Mouse (Mus musculus) heart, embryonic 16.5 days (tissue): ENCODE data around the gene Ppp1r37. TPM values are rescaled to one million over a fixed set of nuclear protein-coding genes. Genes with fewer than 3 reads are reported as not detected.
A peak's percentile ranks its signal among the peaks of the same experiment; 100 is the strongest.

ENCODE experiments used
- ATAC-seq: fragments of 200-750 bp; cut with Nextera tagmentation; replicated peaks from 2 replicates; pipeline ENCODE4 v1.8.0; 2017; ENCODE audit warnings: moderate number of reproducible peaks; ENCODE audit not compliant: insufficient read depth, low FRiP score; ENCODE audit errors: extremely low read depth
- H3K27ac ChIP-seq: fragments of 300-500 bp; sonication (generic); 2 replicates; pipeline ENCODE4 v1.5.1; 2014; ENCODE audit warnings: mild to moderate bottlenecking, low read length, control low read depth, moderate library complexity
- H3K27me3 ChIP-seq: fragments of 300-500 bp; sonication (generic); 2 replicates; pipeline ENCODE4 v1.6.1; 2014; ENCODE audit warnings: low read length, mixed read lengths; ENCODE audit not compliant: control insufficient read depth, insufficient read depth
- H3K36me3 ChIP-seq: fragments of 300-500 bp; sonication (generic); 2 replicates; pipeline ENCODE4 v1.6.1; 2014; ENCODE audit not compliant: control insufficient read depth, insufficient read depth
- H3K4me1 ChIP-seq: fragments of 300-500 bp; sonication (generic); 2 replicates; pipeline ENCODE4 v1.6.1; 2014; ENCODE audit warnings: low read length, mixed read lengths; ENCODE audit not compliant: control insufficient read depth, insufficient read depth
- H3K4me2 ChIP-seq: fragments of 300-500 bp; sonication (generic); 2 replicates; pipeline ENCODE4 v1.6.1; 2014; ENCODE audit warnings: low read depth, mild to moderate bottlenecking, control low read depth, low read length
- H3K4me3 ChIP-seq: fragments of 300-500 bp; sonication (generic); 2 replicates; pipeline ENCODE4 v1.5.1; 2014; ENCODE audit warnings: mild to moderate bottlenecking, control low read depth, low read length
- H3K9ac ChIP-seq: fragments of 300-500 bp; sonication (generic); 2 replicates; pipeline ENCODE4 v1.6.1; 2014; ENCODE audit warnings: low read length, control low read depth
- H3K9me3 ChIP-seq: fragments of 300-500 bp; sonication (generic); replicated peaks from 2 replicates; pipeline ENCODE4 v1.6.1; 2016; ENCODE audit warnings: low read length; ENCODE audit not compliant: control insufficient read depth
- WGBS: fragments of 180-500 bp; shearing (Covaris S2); extraction: QIAGEN DNeasy Blood & Tissue Kit; methylation state at CpG from one replicate; pipeline ENCODE4 v1.1.7; 2014; 5-methylcytosine and 5-hydroxymethylcytosine counted together
- polyA plus RNA-seq: library from polyadenylated mRNA; unstranded; fragments of >200 nt; fragmentation: Nextera tagmentation; extraction: Ambion mirVana; gene quantifications from 2 replicates; pipeline ENCODE4 v1.2.1, GENCODE M21; 2015

Gene Ppp1r37
- polyA plus RNA-seq, 1 experiment from 2014 or later, result 18.2 TPM

DNA sequence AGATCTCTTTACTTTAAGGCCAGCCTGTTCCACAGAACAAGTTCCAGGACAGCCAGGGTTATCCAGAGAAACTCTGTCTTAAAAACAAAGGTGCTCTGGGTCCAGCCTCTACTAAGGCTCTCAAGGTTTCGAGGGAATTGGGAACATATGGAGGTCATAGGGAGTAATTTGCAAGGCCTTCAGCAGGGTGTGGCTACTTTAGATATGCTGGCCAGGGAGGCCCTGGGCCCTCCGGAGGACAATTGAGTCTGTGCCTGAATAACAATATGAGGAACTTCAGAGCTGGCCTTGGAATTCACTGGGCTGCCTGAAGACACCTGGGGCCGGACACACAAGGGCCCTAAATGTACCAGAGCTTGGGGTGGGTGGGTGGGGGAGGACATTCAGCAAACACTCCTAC, 12.7 kb upstream of the Ppp1r37 start:
- peaks cover 24% of the 10 kb centered on the region for H3K27me3 ChIP-seq
- H3K9me3 ChIP-seq, result no peaks in the 10 kb centered on the region
- peaks cover 25% of the 10 kb centered on the region for H3K4me1 ChIP-seq
- 62% methylated on average over 3 of the region's 3 CpGs for WGBS
- no peak for ATAC-seq
- H3K9ac ChIP-seq, result no peak overlapping the region
- H3K27ac ChIP-seq, result no peak overlapping the region
- no peak overlapping the region for H3K4me2 ChIP-seq
- H3K4me3 ChIP-seq, result no peak overlapping the region
- H3K36me3 ChIP-seq, result no peaks in the 10 kb centered on the region

- WGBS, result 21% methylated on average over 16 of the region's 16 CpGs
- no peak for ATAC-seq
- peaks cover 21% of the 10 kb centered on the region for H3K27me3 ChIP-seq
These were observed 10.9 kb upstream of the Ppp1r37 start for GRCm38 (mm10) chr7:19573776-19574140.

DNA sequence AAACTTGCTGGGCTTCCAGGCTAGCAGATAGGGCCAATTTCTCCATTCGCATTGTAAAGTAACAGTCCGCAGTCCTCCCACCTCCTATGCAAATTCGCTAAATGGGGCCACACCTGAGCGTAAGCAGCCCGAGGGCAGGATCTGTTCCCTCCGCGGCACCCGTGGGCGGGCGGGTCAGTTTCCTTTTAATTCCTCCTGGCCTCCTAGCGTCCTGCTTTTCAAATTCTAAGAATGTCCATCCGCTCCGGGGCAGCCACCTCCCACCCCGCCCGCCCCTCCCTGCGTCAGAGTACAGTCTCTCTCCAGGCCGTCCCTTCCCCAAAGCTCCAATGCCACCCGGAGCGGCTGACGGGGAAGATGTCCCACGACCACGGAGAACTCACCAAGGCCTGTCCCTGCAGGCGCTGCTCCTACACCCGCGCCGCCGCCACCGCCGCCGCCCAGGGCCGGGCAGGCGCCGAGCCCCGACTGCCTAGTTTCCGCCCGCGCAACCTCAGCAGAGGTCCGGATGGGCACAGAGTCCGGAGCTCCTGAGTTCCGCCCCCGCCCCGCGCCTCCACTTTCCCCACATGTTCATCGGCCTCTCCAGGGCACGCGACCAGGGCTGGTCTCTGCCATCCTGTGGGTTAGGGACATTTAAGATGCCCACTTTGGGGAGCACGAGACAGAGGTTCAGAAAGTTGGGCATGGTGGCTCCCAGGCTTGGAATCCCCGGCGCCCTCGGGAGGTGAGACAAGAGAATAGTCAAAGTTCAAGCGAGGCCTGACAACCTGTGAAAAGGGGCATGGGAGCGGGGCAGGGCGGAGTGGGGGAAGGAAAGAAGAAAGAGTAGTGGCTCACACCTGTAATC, 10.3 kb upstream of the Ppp1r37 start:
- H3K36me3 ChIP-seq, result peaks cover 6% of the 10 kb centered on the region
- peak overlapping the region; percentile 94 for H3K4me2 ChIP-seq
- WGBS, result under 1% methylated on average over 51 of the region's 53 CpGs
- peak overlapping the region; percentile 76 for H3K4me3 ChIP-seq
- peaks cover 25% of the 10 kb centered on the region for H3K4me1 ChIP-seq
- H3K27ac ChIP-seq, result peak overlapping the region; percentile 95
- H3K27me3 ChIP-seq, result peaks cover 16% of the 10 kb centered on the region
- H3K9me3 ChIP-seq, result no peaks in the 10 kb centered on the region
- peak; percentile 83 for ATAC-seq
- H3K9ac ChIP-seq, result peak overlapping the region; percentile 91

More at GRCm38 (mm10) chr7:19573776-19574140, 10.9 kb upstream of the Ppp1r37 start:
- H3K9me3 ChIP-seq, result no peaks in the 10 kb centered on the region
- H3K36me3 ChIP-seq, result peaks cover 6% of the 10 kb centered on the region
- peak overlapping the region; percentile 95 for H3K27ac ChIP-seq
- H3K9ac ChIP-seq, result peak overlapping the region; percentile 91
- H3K4me1 ChIP-seq, result peaks cover 25% of the 10 kb centered on the region
- peak overlapping the region; percentile 76 for H3K4me3 ChIP-seq
- peak overlapping the region; percentile 94 for H3K4me2 ChIP-seq

GRCm38 (mm10) chr7:19569647-19570046, 6.8 kb upstream of the Ppp1r37 start:
- no peaks in the 10 kb centered on the region for H3K27me3 ChIP-seq
- no peaks in the 10 kb centered on the region for H3K9me3 ChIP-seq
- no peak overlapping the region for H3K9ac ChIP-seq
- no peak overlapping the region for H3K4me3 ChIP-seq
- 71% methylated on average over 3 of the region's 3 CpGs for WGBS
- H3K27ac ChIP-seq, result no peak overlapping the region
- H3K36me3 ChIP-seq, result peaks cover 15% of the 10 kb centered on the region
- peaks cover 13% of the 10 kb centered on the region for H3K4me1 ChIP-seq
- no peak for ATAC-seq
- H3K4me2 ChIP-seq, result no peak overlapping the region

DNA sequence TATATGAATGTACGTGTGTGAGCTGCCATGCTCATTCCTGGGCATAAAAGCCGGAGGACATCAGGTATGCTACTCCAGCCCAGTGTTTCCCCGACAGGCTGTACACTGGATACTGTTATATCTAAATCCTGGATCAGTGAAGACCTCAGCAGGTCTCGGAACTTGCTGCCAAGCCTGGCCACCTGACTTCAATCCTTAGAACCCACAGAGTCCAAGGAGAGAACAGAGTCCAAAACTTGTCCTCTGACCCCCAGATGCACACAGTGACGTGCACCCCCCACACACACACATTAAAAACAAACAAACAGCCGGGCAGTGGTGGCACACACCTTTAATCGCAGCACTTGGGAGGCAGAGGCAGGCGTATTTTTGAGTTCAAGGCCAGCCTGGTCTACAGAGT, 4.5 kb upstream of the Ppp1r37 start:
- no peak overlapping the region for H3K4me3 ChIP-seq
- H3K4me1 ChIP-seq, result peaks cover 10% of the 10 kb centered on the region
- H3K27ac ChIP-seq, result no peak overlapping the region
- H3K27me3 ChIP-seq, result no peaks in the 10 kb centered on the region
- no peak for ATAC-seq
- H3K9ac ChIP-seq, result no peak overlapping the region
- H3K9me3 ChIP-seq, result peaks cover 3% of the 10 kb centered on the region
- 85% methylated on average over 8 of the region's 8 CpGs for WGBS
- H3K36me3 ChIP-seq, result peaks cover 21% of the 10 kb centered on the region
- no peak overlapping the region for H3K4me2 ChIP-seq

DNA sequence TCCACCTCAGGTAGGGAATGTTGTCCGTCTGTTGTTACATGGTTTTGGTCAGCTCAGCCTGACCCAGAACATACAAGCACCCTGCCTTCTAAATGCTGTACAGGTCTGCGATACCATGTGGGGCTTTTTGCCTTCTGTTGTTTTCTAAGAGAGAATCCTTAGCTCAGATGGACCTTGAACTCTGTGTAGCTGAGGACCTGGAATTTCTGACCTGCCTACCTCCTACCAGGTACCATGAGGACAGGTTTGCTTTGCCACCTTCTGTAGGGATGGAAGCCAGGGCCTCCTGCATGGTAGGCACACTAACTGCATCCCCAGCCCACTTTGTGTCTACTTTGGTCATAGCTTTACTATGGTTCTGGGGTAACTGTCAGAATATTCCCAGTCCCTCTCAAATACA, 2.9 kb upstream of the Ppp1r37 start:
- Histone ChIP-seq H3K9ac (no peak overlapping the region), H3K4me3 (no peak overlapping the region), H3K9me3 (peaks cover 3% of the 10 kb centered on the region), H3K27me3 (no peaks in the 10 kb centered on the region), H3K27ac (no peak overlapping the region), H3K36me3 (peaks cover 21% of the 10 kb centered on the region), H3K4me2 (no peak overlapping the region), H3K4me1 (peaks cover 5% of the 10 kb centered on the region)
- no peak for ATAC-seq
- WGBS, result 92% methylated on average over 2 of the region's 2 CpGs

DNA sequence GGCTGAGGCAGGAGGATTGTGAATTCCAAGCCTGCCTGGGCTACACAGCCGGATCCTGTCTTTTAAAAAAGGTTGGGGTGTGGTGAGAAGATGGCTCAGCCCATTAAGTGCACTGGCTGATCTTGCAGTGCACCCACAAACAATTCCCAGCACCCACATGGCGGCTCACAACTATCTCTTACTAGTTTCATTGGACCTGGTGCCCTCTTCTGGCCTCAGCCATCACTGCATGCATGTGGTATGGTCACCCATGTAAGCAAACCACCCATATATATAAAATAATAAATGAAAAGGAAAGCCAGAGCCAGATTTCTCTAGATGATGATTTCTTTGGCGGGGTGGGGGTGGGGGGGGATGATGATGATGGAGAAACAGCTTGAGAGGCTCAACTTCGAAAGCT, 1.6 kb upstream of the Ppp1r37 start:
- WGBS, result 86% methylated on average over 4 of the region's 4 CpGs
- H3K4me2 ChIP-seq, result no peak overlapping the region
- no peaks in the 10 kb centered on the region for H3K27me3 ChIP-seq
- H3K9me3 ChIP-seq, result peaks cover 3% of the 10 kb centered on the region
- ATAC-seq, result no peak
- H3K4me1 ChIP-seq, result peaks cover 18% of the 10 kb centered on the region
- peaks cover 19% of the 10 kb centered on the region for H3K36me3 ChIP-seq
- no peak overlapping the region for H3K4me3 ChIP-seq
- no peak overlapping the region for H3K27ac ChIP-seq
- H3K9ac ChIP-seq, result no peak overlapping the region

DNA sequence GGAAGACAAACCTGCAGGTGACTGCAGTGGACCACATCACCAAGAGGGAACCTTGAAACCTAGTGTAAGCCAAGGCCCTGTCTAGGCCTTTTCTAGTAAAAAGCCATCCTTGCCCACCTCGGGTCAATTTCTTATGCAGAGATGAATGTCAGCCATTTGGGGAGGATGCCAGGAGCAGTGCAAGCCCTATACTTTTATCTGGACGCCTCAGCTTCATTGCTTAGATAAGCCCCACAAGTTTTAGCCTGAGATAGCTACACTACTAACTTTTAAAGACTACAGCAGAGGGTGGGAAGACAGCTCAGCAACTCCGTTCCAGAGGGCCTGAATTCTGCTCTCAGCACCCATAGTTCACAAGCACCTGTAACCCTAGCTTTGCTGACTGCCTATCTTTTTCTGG, 1.0 kb upstream of the Ppp1r37 start:
- H3K9ac ChIP-seq, result no peak overlapping the region
- peaks cover 15% of the 10 kb centered on the region for H3K36me3 ChIP-seq
- no peak overlapping the region for H3K27ac ChIP-seq
- peaks cover 3% of the 10 kb centered on the region for H3K9me3 ChIP-seq
- H3K4me1 ChIP-seq, result peaks cover 23% of the 10 kb centered on the region
- ATAC-seq, result no peak
- WGBS, result 65% methylated on average over 3 of the region's 3 CpGs
- no peaks in the 10 kb centered on the region for H3K27me3 ChIP-seq
- no peak overlapping the region for H3K4me3 ChIP-seq
- no peak overlapping the region for H3K4me2 ChIP-seq

DNA sequence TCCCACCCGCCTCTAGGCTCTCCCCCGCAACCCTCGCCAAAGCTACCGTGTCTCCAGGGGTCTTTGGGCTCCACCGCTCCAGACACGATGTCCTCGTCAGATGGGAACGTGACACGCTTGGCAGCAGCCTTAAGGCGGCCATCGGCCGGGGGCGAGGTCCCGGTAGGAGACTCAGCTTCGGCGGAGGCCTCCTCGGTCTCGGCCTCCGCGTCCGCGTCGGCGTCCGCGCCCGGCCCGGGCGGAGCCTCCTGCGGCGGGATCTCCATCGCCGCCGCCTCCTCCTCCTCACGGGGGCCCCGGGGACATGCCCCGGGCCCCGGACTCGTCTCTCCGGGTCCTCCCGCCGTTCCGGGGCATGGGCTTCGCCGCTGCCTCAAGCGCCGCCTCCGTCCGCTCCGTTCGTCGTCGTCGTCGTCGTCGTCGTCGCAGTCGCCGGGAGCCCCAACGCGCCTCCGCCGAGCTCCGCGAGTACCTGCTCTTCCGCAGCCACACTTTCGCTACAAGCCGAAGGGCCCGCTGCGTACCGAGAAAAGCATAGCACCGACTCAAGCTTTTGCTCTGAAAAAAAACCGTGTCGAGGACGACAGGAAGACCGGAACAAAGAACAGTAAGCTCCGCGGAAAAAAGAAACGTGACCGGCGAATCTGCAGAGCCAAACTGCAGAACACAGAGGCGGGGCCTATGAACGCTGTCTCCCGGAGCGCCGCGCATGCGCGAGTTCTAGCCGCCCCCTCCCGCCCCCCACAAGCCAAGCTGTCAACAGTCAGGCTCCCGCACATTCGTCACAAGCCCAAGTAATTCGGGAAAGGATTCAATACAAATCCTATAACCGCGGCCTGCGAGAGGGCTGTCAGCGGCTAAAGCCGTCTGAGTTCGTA, 872 bp downstream of the Ppp1r37 start:
- Histone ChIP-seq H3K9me3 (peaks cover 3% of the 10 kb centered on the region), H3K9ac (peak overlapping the region; percentile 93), H3K36me3 (peaks cover 15% of the 10 kb centered on the region), H3K4me1 (peaks cover 40% of the 10 kb centered on the region), H3K27me3 (no peaks in the 10 kb centered on the region), H3K4me3 (peak overlapping the region; percentile 89), H3K27ac (peak overlapping the region; percentile 91), H3K4me2 (peak overlapping the region; percentile 90)
- under 1% methylated on average over 102 of the region's 102 CpGs for WGBS
- peak; percentile 84 for ATAC-seq
